Mouse (Mus musculus) CH12.LX (cell line): ENCODE results near the gene Olfr606.
"Not testable (repeated sequence)": the region's sequence is repeated elsewhere in the genome, so short reads cannot be mapped to it uniquely, and the experiment has no call there.

Source experiments
- GABPA ChIP-seq: IDR thresholded peaks from 2 replicates; pipeline ENCODE4 v1.6.1; 2012; ENCODE audit warnings: low read depth, low read length, improper control_type of control experiment, inconsistent platforms; ENCODE audit not compliant: insufficient replicate concordance
- JUND ChIP-seq: conservative IDR thresholded peaks from 2 replicates; pipeline ENCODE4 v1.6.1; 2011; ENCODE audit warnings: low read depth, low read length, improper control_type of control experiment
- KAT2A ChIP-seq: IDR thresholded peaks from 2 replicates; pipeline ENCODE4 v1.6.1; 2012; ENCODE audit warnings: low read length, improper control_type of control experiment, inconsistent platforms; ENCODE audit not compliant: insufficient replicate concordance
- MAFK ChIP-seq: IDR thresholded peaks from 2 replicates; pipeline ENCODE4 v1.6.1; 2011; ENCODE audit warnings: low read length, improper control_type of control experiment; ENCODE audit not compliant: insufficient replicate concordance
- MAX ChIP-seq: IDR thresholded peaks from 2 replicates; pipeline ENCODE4 v1.6.1; 2011; ENCODE audit warnings: low read length, improper control_type of control experiment
- MAZ ChIP-seq: IDR thresholded peaks from 2 replicates; pipeline ENCODE4 v1.6.1; 2012; ENCODE audit warnings: low read depth, mild to moderate bottlenecking, inconsistent platforms, low read length, improper control_type of control experiment, moderate library complexity
- POLR2A ChIP-seq: IDR thresholded peaks from 2 replicates; pipeline ENCODE4 v1.6.1; 2011; ENCODE audit warnings: low read depth, mild to moderate bottlenecking, improper control_type of control experiment, low read length
- POLR2AphosphoS2 ChIP-seq: IDR thresholded peaks from 2 replicates; pipeline ENCODE4 v1.6.1; 2011; ENCODE audit warnings: low read depth, low read length, improper control_type of control experiment
- RCOR1 ChIP-seq: conservative IDR thresholded peaks from 2 replicates; pipeline ENCODE4 v1.6.1; 2012; ENCODE audit warnings: low read depth, mild to moderate bottlenecking, inconsistent platforms, low read length, improper control_type of control experiment

- TF ChIP-seq MAZ, POLR2A, MAX, KAT2A, RCOR1, JUND, POLR2AphosphoS2, GABPA, MAFK: not testable (repeated sequence)
Measured at GRCm38 (mm10) chr7:103477106-103477505, 28.3 kb downstream of the Olfr606 start.
